Mouse (Mus musculus): Measurements from ENCODE around the gene Acsf3. TPM values are rescaled to one million over a fixed set of nuclear protein-coding genes. Genes with fewer than 3 reads are reported as not detected.

The Acsf3 gene
- 8.8 and 9.0 TPM in 2 replicates for total RNA-seq (2012; rRNA removed)
- 2.0 and 2.2 TPM in 2 replicates for total RNA-seq (2014; rRNA removed)
- 10.4 and 12.7 TPM in 2 replicates for polyA plus RNA-seq (2012; ENCODE audit: insufficient read length, low read depth)

DNA sequence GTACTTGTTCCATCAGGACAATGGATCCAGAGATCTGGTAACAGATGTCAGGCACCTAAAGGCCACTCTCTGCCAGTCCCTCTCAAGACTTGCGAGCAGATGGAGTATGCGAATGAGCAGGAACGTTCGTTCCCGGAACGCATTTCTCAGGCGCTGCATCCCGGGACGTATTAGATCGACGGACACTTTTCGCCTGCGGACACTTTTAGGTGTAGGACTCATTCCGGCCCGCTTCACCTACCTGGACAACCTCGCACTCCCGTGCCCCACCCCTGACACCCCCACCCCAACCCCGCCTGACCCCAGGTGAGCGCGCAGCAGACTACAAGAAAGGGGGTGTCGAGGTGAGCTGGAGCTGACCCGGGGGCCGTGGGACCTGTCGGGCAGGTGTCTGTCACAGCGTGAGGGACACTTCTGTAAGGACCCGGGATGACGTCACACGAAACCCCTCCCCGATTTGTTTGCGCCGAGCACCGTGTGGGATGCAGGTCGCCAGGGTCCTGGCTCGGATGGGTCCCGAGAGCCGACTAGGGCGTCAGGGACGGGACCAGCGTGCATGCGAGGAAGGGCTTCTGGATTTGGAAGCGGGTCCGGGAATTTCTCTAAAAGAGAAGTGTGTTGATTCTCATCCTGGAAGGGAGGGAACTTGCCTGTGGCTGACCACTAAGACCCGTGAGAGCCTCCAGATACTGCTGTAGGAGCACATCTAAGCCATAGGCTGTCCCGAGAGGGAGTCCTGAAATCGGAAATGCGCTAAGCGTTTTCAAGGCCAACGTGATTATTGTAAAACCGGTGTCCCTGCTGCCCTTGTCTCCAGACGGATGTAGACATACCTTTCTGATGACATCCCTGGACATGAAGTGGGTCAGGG, at the start of gene Acsf3:
Gene Acsf3 (plus strand): TSS at position 202 of the 871 bp plus-strand sequence.
- in situ Hi-C loops (cut with MboI; ENCODE audit: low pct_ligation_motif_present, low pct_unique_long_range_greater_than_20kb, low sequenced_read_pairs), result no loop called here
- TF ChIP-seq BHLHE40 (IDR thresholded peaks at IDR 0.05; ENCODE audit: low read depth, low read length) (no peak), MYC (IDR thresholded peaks at IDR 0.05; ENCODE audit: low read depth, low read length) (0 out of 2 replicates have a peak, but pooled peaks have one; percentile 13), ZNF384 (IDR thresholded peaks at IDR 0.05; ENCODE audit: low read depth, low read length) (no peak), SIN3A (IDR thresholded peaks at IDR 0.05; ENCODE audit: low read length) (peak; percentile 56; the same call in 1 of the 2 replicates), IRF4 (IDR thresholded peaks at IDR 0.05; ENCODE audit: low read depth, low read length) (peak; percentile 56), MAX (IDR thresholded peaks at IDR 0.05; ENCODE audit: low read length) (peak; percentile 49; the same call in 1 of the 2 replicates), ETS1 (conservative IDR thresholded peaks at IDR 0.05; ENCODE audit: low read depth, low read length) (0 out of 2 replicates have a peak, but pooled peaks have one; percentile 16), KAT2A (IDR thresholded peaks at IDR 0.05; ENCODE audit: insufficient replicate concordance, low read length) (peak; percentile 76; the same call in 1 of the 2 replicates), JUND (conservative IDR thresholded peaks at IDR 0.05; ENCODE audit: low read depth, low read length) (0 out of 2 replicates have a peak, but pooled peaks have one; percentile 8), JUN (IDR thresholded peaks at IDR 0.05; ENCODE audit: insufficient read depth, low read depth, low read length) (no peak), ZMIZ1 (IDR thresholded peaks at IDR 0.05; ENCODE audit: low read depth, low read length) (no peak), HCFC1 (IDR thresholded peaks at IDR 0.05; ENCODE audit: low read depth, low read length) (peak; percentile 89), ELF1 (IDR thresholded peaks at IDR 0.05; ENCODE audit: low read depth, low read length) (peak; percentile 41; the same call in 1 of the 2 replicates), TCF12 (IDR thresholded peaks at IDR 0.05; ENCODE audit: low read depth, low read length) (peak; percentile 81), POLR2AphosphoS2 (IDR thresholded peaks at IDR 0.05; ENCODE audit: low read depth, low read length) (no peak), NELFE (IDR thresholded peaks at IDR 0.05; ENCODE audit: low read depth, low read length) (no peak), POLR2A (IDR thresholded peaks at IDR 0.05; ENCODE audit: low read depth, low read length) (peak; percentile 54; the same call in 1 of the 2 replicates), ZKSCAN1 (IDR thresholded peaks at IDR 0.05; ENCODE audit: borderline replicate concordance, low read depth, low read length) (no peak), TBP (conservative IDR thresholded peaks at IDR 0.05; ENCODE audit: low read depth, low read length) (peak; percentile 84), MXI1 (IDR thresholded peaks at IDR 0.05; ENCODE audit: low read depth, low read length) (peak; percentile 64; the same call in 1 of the 2 replicates), MAZ (IDR thresholded peaks at IDR 0.05; ENCODE audit: low read depth, low read length) (peak; percentile 36; the same call in 1 of the 2 replicates), EP300 (IDR thresholded peaks at IDR 0.05; ENCODE audit: low read length) (no peak)
- peak within 1 kb of the TSS; percentile 58 for H3K4me2 ChIP-seq (ENCODE audit: insufficient read depth, low read depth, poor library complexity, severe bottlenecking)

More for the DNA sequence above, at the start of gene Acsf3:
- peak; percentile 43 for DNase-seq (ENCODE audit: extremely low read depth)
- dilution Hi-C loops (cut with MboI; ENCODE audit: extremely low pct_ligation_motif_present, extremely low pct_unique_long_range_greater_than_20kb, low sequenced_read_pairs), result no loop called here
- Histone ChIP-seq H3K27me3 (replicated peaks) (no peaks in the 10 kb centered on the region), H3K4me3 (replicated peaks in 1 of 3; ENCODE audit: low read depth in 2 of 3, low read length in 2 of 3, poor library complexity in 1 of 3) (peak within 1 kb of the TSS; percentile 57 to 73 (median 64)), H3K27ac (ENCODE audit: insufficient read depth, low read depth) (no peak within 1 kb of the TSS), H3K9ac (ENCODE audit: insufficient read depth, low read depth) (peak within 1 kb of the TSS; percentile 39), H3K4me1 (ENCODE audit: control insufficient read depth in 1 of 2, insufficient read depth in 2 of 2) (peaks cover 11 to 35% of the 10 kb centered on the region in 2 experiments), H3K9me3 (replicated peaks; ENCODE audit: low read length) (no peaks in the 10 kb centered on the region), H3K79me2 (replicated peaks; ENCODE audit: control insufficient read depth, extremely low read depth, insufficient read depth, poor library complexity, severe bottlenecking) (no peaks in the 10 kb centered on the region), H3K36me3 (replicated peaks in 1 of 2; ENCODE audit: control insufficient read depth in 1 of 2, insufficient read depth in 1 of 2, low read length in 1 of 2) (peaks cover 2 to 22% of the 10 kb centered on the region in 2 experiments)

Data from CH12.LX (cell line).